Mouse (Mus musculus) retina, postnatal 1 day (tissue): ENCODE data around the gene Il17a.
"Not testable (repeated sequence)": the region's sequence is repeated elsewhere in the genome, so short reads cannot be mapped to it uniquely, and the experiment has no call there.

Experiments used
- DNase-seq: peaks from one replicate; pipeline ENCODE4 v3.0.0-alpha.2; 2012

The Il17a gene

GRCm38 (mm10) chr1:20730903-20731302 is at the start of gene Il17a:
TSS of gene Il17a (plus strand) at chr1:20730905.
- no peak for DNase-seq

- no peak for DNase-seq
Measured at GRCm38 (mm10) chr1:20682849-20683248, 47.9 kb upstream of the Il17a start.

GRCm38 (mm10) chr1:20683386-20683785 is 47.3 kb upstream of the Il17a start:
- no peak for DNase-seq

- no peak for DNase-seq
Measured at GRCm38 (mm10) chr1:20683853-20684252, 46.9 kb upstream of the Il17a start.

- DNase-seq: no peak
Measured at GRCm38 (mm10) chr1:20684403-20684802, 46.3 kb upstream of the Il17a start.

- no peak for DNase-seq
Measured at GRCm38 (mm10) chr1:20685393-20685792, 45.3 kb upstream of the Il17a start.

GRCm38 (mm10) chr1:20685907-20686306 is 44.8 kb upstream of the Il17a start:
- DNase-seq: no peak

- no peak for DNase-seq
Measured at GRCm38 (mm10) chr1:20691336-20691735, 39.4 kb upstream of the Il17a start.

GRCm38 (mm10) chr1:20693634-20694313 is 36.9 kb upstream of the Il17a start:
- no peak for DNase-seq

- peak; percentile 22 for DNase-seq
Measured at GRCm38 (mm10) chr1:20700011-20700410, 30.7 kb upstream of the Il17a start.

- DNase-seq: no peak
Measured at GRCm38 (mm10) chr1:20736572-20736971, 5.9 kb downstream of the Il17a start.

- no peak for DNase-seq
Measured at GRCm38 (mm10) chr1:20738483-20738882, 7.8 kb downstream of the Il17a start.

GRCm38 (mm10) chr1:20740496-20740998 is 9.8 kb downstream of the Il17a start:
- no peak for DNase-seq

- DNase-seq: no peak
Measured at GRCm38 (mm10) chr1:20754439-20754838, 23.7 kb downstream of the Il17a start.

- no peak for DNase-seq
Measured at GRCm38 (mm10) chr1:20757586-20757985, 26.9 kb downstream of the Il17a start.

GRCm38 (mm10) chr1:20759799-20760198 is 29.1 kb downstream of the Il17a start:
- DNase-seq: peak; percentile 9

GRCm38 (mm10) chr1:20760331-20760730 is 29.6 kb downstream of the Il17a start:
- no peak for DNase-seq

GRCm38 (mm10) chr1:20761411-20761810 is 30.7 kb downstream of the Il17a start:
- DNase-seq: no peak

- DNase-seq: no peak
Measured at GRCm38 (mm10) chr1:20766526-20766925, 35.8 kb downstream of the Il17a start.

- not testable (repeated sequence) for DNase-seq
Measured at GRCm38 (mm10) chr1:20774026-20774730, 43.5 kb downstream of the Il17a start.

- DNase-seq: no peak
Measured at GRCm38 (mm10) chr1:20778366-20778765, 47.7 kb downstream of the Il17a start.
